Mouse (Mus musculus): ENCODE data around the gene Lmna.

Gene Lmna

DNA sequence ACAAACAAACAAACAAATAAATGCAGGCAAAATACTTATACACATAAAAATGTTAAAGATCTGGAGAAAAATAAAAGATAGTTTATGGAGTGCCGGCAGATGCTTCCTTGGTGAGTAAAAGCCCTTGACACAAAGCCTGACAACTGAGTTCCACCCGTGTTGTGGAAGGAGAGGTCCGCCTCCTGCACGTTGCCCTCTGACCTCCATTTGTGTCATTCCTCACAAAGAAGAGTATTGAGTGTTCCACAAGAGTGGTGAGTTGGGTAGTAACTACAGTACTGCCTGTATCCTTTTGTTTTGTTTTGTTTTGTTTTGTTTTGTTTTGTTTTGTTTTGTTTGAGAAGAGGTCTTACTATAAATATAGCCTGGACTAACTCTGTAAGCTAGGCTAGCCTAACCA lies 10.2 kb downstream of the Lmna start:
- no peak for DNase-seq

DNA sequence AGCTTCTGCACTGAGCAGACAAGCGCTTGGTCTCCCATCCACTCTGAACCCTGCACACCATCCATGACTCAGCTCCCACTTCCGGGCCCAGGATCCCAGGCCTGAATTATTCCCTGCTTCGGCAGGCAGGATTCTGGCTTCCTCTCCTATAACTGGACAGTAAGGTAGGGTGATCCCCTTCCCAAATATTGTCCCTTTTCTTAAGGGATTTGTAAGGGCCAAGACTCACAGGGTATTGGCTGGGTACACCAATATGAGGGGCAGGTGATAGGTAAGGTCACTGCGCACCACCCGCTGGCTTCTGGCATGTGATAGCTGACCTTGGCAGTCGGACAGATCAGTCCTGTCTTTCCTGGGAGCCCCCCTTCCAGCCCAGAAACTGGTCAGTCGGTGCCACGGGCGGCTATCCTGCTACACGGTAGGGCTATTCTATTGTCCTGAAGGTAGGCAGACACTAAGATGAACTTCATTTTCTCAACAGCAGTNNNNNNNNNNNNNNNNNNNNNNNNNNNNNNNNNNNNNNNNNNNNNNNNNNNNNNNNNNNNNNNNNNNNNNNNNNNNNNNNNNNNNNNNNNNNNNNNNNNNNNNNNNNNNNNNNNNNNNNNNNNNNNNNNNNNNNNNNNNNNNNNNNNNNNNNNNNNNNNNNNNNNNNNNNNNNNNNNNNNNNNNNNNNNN lies 13.9 kb downstream of the Lmna start:
- no peak for DNase-seq

DNA sequence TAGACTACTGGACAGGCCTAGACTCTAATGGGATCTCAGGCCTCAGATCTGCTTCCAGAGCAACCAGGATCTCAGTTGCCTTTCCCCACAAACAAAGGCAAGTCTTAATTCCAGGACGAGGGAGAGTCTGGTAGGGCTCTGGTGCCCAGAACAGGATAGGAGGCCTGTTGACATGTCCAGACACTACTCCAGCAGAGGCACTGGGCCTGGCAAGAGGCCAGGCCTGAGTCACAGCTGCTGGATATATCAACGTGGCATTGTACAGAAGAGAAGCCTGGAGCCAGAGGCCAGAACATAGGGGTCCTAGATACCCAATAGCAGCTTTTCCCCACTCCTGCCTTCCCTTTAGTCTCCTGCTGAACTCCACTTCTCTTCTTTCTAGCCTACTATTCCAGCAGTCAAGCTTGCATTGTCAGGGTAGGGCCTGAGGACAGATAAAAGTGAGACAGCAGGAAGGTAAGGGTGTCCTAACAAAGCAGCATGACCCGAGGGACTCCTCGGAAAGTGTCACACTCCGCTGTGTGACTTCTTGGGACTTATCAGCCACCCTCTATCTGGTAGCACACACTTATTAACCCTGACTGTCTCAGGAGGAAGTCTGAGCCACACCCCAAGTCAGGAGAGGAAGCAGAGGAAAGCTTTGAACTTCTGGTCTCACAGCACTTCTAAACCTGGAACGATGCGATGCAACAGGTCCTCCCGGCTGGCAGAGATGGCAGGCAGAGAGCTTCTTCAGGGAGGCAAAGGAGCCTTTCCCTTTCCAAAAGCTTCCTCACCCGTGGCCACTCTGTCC lies 14.7 kb downstream of the Lmna start:
- no peak for DNase-seq

DNA sequence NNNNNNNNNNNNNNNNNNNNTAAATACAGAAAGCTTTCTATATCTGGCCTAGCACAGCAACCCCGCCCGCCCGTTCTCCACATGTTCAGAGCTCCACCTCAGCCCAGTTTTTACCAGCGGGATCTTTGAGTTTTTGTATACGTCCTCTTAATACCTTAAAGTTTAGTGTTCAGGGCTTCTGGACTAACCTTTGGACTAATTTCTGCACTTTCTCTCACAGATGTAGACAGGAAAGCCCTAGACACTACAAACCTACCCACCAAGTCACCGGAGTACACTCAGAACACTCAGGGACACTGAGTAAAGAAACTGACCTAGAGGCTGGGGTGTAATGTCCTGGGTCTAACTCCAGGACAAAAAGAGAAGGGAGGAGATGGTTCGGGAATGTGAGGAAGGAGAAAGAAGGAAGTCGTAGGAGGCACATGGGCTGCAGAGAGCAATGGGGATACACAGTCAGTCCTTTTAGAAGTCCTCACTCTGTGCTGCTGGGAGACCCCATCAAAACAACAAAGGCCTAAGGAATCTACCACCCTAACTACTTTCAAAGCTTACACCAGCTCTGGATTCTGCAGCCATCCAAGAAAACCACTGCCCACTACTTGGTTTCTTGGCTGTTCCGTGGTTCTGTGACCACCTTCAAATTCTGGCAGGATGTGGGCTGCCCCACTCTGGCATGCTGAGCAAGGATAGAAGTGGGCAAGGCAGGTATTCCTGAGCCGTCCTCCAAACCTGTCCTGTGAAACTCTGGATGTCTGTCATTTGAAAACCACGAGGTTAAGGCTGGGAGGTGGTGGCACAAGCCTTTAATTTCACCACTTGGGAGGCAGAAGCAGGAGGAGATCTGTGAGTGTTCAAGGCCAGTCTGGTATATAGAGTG lies 15.8 kb downstream of the Lmna start:
- no peak for DNase-seq

DNA sequence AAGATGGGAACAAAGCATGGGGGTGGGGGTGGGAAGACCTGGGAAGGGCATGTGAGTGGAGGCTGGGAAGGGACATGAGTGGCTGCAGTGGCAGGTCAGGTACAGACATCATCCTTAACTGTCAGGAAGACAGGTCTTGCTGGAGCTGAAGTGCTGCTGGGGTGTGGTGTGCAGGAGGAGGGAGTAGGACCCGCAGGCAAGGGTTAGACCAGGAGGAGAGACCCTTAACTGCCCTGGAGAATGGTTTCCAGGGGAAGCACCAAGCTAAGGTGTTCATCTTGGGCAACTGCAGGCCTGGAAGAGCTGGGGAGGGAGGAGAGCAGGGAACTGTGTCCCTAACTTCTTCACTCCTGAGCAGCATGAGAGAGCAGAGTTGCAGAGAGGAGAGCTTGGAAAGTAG lies 22.4 kb downstream of the Lmna start:
- no peak for DNase-seq

GRCm38 (mm10) chr3:88486887-88487286 lies 22.9 kb downstream of the Lmna start:
- no peak for DNase-seq

GRCm38 (mm10) chr3:88486043-88486442 lies 23.7 kb downstream of the Lmna start:
- DNase-seq: no peak

DNA sequence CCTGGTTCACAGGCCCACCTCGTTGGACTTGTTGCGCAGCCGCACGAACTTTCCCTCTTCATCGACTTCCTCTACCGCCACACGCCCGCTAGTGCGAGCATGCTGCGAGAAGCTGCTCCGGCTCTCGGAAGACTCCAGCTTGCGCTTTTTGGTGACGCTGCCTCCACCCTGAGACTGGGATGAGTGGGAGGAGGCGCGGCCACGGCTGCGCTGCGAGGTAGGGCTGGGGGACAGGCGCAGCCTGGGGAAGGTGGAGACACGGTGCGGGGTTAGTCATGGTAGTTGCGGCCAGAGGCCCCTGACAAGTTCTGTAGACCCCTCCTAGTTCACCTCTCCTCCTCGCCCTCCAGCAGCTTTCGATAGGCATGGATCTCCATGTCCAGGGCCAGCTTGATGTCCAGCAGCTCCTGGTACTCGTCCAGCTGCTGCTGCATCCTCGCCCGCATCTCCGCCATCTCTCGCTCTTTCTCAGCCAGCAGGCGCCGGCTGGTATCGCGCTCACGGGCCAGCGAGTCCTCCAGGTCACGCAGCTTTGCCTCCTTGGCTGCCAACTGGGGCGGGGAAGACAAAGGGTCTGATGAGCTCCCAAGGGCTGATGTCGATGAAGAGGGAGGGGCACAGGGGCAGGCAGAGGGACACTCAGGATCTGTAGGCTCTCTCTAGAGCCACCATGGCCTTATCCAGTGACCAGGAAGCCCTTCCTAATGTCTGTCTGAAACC lies 25.0 kb downstream of the Lmna start:
- no peak for DNase-seq

- DNase-seq: peak; percentile 54 to 74
These were observed 26.1 kb downstream of the Lmna start for GRCm38 (mm10) chr3:88483621-88484020.

DNA sequence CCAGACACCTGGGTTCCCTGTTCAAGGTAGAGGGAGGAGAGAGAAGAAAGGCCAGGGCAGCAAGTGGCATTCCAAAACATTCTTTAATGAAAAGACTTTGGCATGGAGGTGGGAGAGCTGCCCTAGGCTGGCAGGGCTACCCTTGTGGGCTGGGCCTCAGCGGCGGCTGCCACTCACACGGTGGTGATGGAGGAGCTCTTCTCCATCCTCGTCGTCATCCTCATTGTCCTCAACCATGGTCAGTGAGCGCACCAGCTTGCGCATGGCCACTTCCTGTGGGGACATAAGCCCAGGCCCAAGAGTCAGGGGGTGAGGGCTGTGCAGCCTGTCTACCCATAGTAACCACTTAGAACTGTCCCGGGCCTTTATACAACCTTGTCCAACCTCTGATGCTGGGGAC lies 26.6 kb downstream of the Lmna start:
- DNase-seq: no peak

DNA sequence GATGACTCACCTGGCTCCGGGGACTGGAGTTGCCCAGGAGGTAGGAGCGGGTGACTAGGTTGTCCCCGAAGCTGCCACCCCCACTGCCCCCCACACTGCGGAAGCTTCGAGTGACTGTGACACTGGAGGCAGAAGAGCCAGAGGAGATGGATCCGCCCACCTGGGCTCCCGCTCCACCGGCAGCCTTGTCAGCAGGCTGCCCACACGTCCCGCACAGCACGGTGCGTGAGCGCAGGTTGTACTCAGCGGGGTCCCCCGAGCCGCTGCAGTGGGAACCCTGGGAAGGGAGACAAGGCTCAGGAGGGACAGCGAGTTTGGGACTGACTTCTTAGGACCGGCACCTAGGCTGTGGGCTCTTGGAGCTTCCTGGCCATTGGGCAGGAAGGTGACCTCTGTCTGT lies 27.4 kb downstream of the Lmna start:
- no peak for DNase-seq

- no peak for DNase-seq
These were observed 28.2 kb downstream of the Lmna start for GRCm38 (mm10) chr3:88481372-88482040.

DNA sequence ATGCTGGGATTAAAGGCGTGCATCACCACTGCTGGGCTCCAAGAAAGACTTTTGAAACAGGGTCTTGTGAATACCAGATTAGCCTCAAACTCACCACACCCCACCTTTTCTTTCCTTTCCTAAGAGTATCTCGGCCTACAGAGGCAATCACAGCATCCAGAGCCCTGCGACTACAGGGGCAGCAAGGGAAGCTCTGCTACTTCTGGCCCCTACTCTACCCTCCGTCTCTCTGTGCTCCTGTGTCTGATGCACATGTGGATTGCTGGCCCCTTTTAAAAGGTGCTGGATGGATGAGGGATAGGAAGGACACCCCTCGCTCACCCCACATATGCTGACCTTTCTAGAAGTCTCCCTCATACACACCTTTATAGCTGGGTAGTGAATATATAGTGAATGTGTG lies 29.1 kb downstream of the Lmna start:
- no peak for DNase-seq

GRCm38 (mm10) chr3:88479828-88480227 lies 29.9 kb downstream of the Lmna start:
- DNase-seq: no peak

- DNase-seq: no peak
These were observed 30.6 kb downstream of the Lmna start for GRCm38 (mm10) chr3:88479163-88479562.

DNA sequence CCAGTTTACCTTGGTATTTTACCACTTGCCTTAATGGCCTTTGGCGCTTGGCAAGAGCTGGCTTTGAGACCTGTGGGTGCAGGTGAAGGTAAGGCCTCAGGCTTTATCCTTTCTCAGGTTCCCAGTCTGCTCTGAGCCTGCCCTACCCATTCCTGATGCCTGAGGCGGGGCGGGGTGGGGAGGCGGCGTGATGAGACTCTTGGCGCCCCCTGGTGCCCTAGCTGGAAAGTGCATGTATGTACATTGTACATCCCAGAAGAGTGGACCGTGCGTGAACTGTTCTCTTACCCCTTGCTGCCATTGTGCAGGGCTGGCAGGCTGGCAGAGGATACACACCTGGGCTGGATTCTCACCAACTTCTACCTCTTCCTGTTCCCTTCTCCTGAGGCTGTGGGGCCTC lies 32.0 kb downstream of the Lmna start:
- DNase-seq: peak; percentile 47 to 80

GRCm38 (mm10) chr3:88476403-88476802 lies 33.4 kb downstream of the Lmna start:
- DNase-seq: no peak

- no peak for DNase-seq
These were observed 36.2 kb downstream of the Lmna start for GRCm38 (mm10) chr3:88473571-88473970.

DNA sequence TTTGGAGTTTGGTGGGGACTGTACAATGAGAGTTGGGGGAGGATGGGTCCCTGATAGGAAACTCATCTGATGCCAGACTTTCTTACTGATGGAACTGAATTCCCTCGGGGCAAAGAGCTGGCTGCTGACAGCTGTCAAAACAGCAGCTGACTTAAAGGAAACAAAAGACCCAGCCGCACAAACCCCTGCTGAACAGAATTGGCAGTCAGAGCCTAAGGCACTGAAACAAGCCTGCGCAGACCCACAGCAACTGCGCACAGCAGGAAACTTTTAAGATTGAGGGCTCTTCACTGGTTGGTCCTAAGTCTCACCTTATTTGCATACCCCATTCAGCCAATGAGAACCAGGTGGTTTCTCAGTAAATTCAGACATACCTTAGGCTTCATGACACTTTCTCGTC lies 36.7 kb downstream of the Lmna start:
- no peak for DNase-seq

- DNase-seq: no peak
These were observed 38.7 kb downstream of the Lmna start for GRCm38 (mm10) chr3:88470943-88471479.

GRCm38 (mm10) chr3:88469466-88469865 lies 40.3 kb downstream of the Lmna start:
- no peak for DNase-seq
